In genomic region chr1:157872775-157873174, GRCm38 (mm10) we compare ENCODE assay signal across 24 mouse cellular contexts.
DNase-seq lines count a peak whose midpoint lies in the region; ATAC-seq lines count a peak whose summit lies in the region.
"Had no signal": no experiment of that assay in that cellular context is flagged by ENCODE, and none has a peak within 500 bp of the region (broad histone marks: within the 10 kb centered on the region; RNA-seq: fewer than 3 reads in every experiment).

No protein-coding gene starts in this region.

- WGBS in forebrain, embryonic 16.5 days: 33% methylated on average over 5 of the region's 5 CpGs
- WGBS in forebrain, embryonic 11.5 days: 67% methylated on average over 5 of the region's 5 CpGs
- WGBS in embryonic facial prominence, embryonic 14.5 days: 21% methylated on average over 5 of the region's 5 CpGs
- 49% methylated on average over 5 of the region's 5 CpGs for WGBS in neural tube, embryonic 14.5 days

- H3K9ac ChIP-seq in forebrain, embryonic 16.5 days (replicated peaks; ENCODE audit: low read depth, low read length): no peak overlapping the region
- H3K9ac ChIP-seq in forebrain, embryonic 11.5 days (ENCODE audit: low read length): no peak overlapping the region
- H3K9ac ChIP-seq in embryonic facial prominence, embryonic 14.5 days (ENCODE audit: low read depth, low read length): no peak overlapping the region
- no peak overlapping the region for H3K9ac ChIP-seq in neural tube, embryonic 14.5 days (replicated peaks; ENCODE audit: low read depth, low read length)
- H3K9ac ChIP-seq: hindbrain, embryonic 13.5 days; liver, embryonic 15.5 days; lung, embryonic 15.5 days; neural tube, embryonic 12.5 days had no signal

- H3K4me3 ChIP-seq in forebrain, embryonic 16.5 days (replicated peaks; ENCODE audit: low read length): no peak overlapping the region
- H3K4me3 ChIP-seq in forebrain, embryonic 11.5 days (ENCODE audit: low read depth, low read length): no peak overlapping the region
- no peak overlapping the region for H3K4me3 ChIP-seq in embryonic facial prominence, embryonic 14.5 days (ENCODE audit: low read depth, low read length)
- no peak overlapping the region for H3K4me3 ChIP-seq in neural tube, embryonic 14.5 days (ENCODE audit: low read depth, low read length)
- H3K4me3 ChIP-seq: hindbrain, embryonic 13.5 days; liver, embryonic 15.5 days; lung, embryonic 15.5 days; megakaryocyte, embryonic 14.5 days; neural tube, embryonic 12.5 days had no signal

- H3K4me2 ChIP-seq in forebrain, embryonic 16.5 days (ENCODE audit: low read length): no peak overlapping the region
- H3K4me2 ChIP-seq in forebrain, embryonic 11.5 days (ENCODE audit: low read depth, low read length, severe bottlenecking): no peak overlapping the region
- no peak overlapping the region for H3K4me2 ChIP-seq in embryonic facial prominence, embryonic 14.5 days (ENCODE audit: low read depth, low read length)
- no peak overlapping the region for H3K4me2 ChIP-seq in neural tube, embryonic 14.5 days (ENCODE audit: low read depth, low read length)
- H3K4me2 ChIP-seq: hindbrain, embryonic 13.5 days; liver, embryonic 15.5 days; lung, embryonic 15.5 days; neural tube, embryonic 12.5 days had no signal

- no peaks in the 10 kb centered on the region for H3K27me3 ChIP-seq in forebrain, embryonic 16.5 days (replicated peaks; ENCODE audit: control insufficient read depth, insufficient read depth, low read length)
- no peaks in the 10 kb centered on the region for H3K27me3 ChIP-seq in forebrain, embryonic 11.5 days (ENCODE audit: control insufficient read depth, insufficient read depth, low read length)
- no peaks in the 10 kb centered on the region for H3K27me3 ChIP-seq in embryonic facial prominence, embryonic 14.5 days (replicated peaks; ENCODE audit: control insufficient read depth, insufficient read depth, low read length)
- no peaks in the 10 kb centered on the region for H3K27me3 ChIP-seq in neural tube, embryonic 14.5 days (ENCODE audit: control insufficient read depth, insufficient read depth, low read length)
- H3K27me3 ChIP-seq: hindbrain, embryonic 13.5 days; liver, embryonic 15.5 days; lung, embryonic 15.5 days; megakaryocyte, embryonic 14.5 days; neural tube, embryonic 12.5 days had no signal

- no peak overlapping the region for H3K27ac ChIP-seq in forebrain, embryonic 16.5 days (ENCODE audit: low read length)
- no peak overlapping the region for H3K27ac ChIP-seq in forebrain, embryonic 11.5 days (ENCODE audit: low read depth, low read length)
- H3K27ac ChIP-seq in embryonic facial prominence, embryonic 14.5 days (replicated peaks; ENCODE audit: low read depth, low read length): no peak overlapping the region
- 0 out of 2 replicates have a peak overlapping the region, but pooled peaks have one; percentile 2 for H3K27ac ChIP-seq in neural tube, embryonic 14.5 days (ENCODE audit: low read depth, low read length)
- H3K27ac ChIP-seq: hindbrain, embryonic 13.5 days; liver, embryonic 15.5 days; lung, embryonic 15.5 days; neural tube, embryonic 12.5 days had no signal

- H3K36me3 ChIP-seq in forebrain, embryonic 16.5 days (ENCODE audit: control insufficient read depth, insufficient read depth): no peaks in the 10 kb centered on the region
- no peaks in the 10 kb centered on the region for H3K36me3 ChIP-seq in forebrain, embryonic 11.5 days (ENCODE audit: control insufficient read depth, insufficient read depth, low read length)
- no peaks in the 10 kb centered on the region for H3K36me3 ChIP-seq in embryonic facial prominence, embryonic 14.5 days (ENCODE audit: control insufficient read depth, insufficient read depth, low read length)
- no peaks in the 10 kb centered on the region for H3K36me3 ChIP-seq in neural tube, embryonic 14.5 days (ENCODE audit: control insufficient read depth, insufficient read depth, low read length)
- H3K36me3 ChIP-seq: hindbrain, embryonic 13.5 days; liver, embryonic 15.5 days; lung, embryonic 15.5 days; neural tube, embryonic 12.5 days had no signal

- ATAC-seq in forebrain, embryonic 16.5 days: peak; percentile 36; the same call in 1 of the 2 replicates
- ATAC-seq in forebrain, embryonic 11.5 days (replicated peaks; ENCODE audit: low FRiP score): no peak
- ATAC-seq in embryonic facial prominence, embryonic 14.5 days (ENCODE audit: low read depth): no peak
- no peak for ATAC-seq in neural tube, embryonic 14.5 days (ENCODE audit: low read depth)

- peak; percentile 5 for DNase-seq in adrenal gland, adult 8-10 months
- DNase-seq in adrenal gland, postnatal 14 days: no peak
- no peak for DNase-seq in forebrain, embryonic 11.5 days (ENCODE audit: low spot score)
- DNase-seq in embryonic facial prominence, embryonic 14.5 days (ENCODE audit: low spot score): peak; percentile 40
- DNase-seq in layer of hippocampus, postnatal 25 days (ENCODE audit: extremely low spot score in 1 of 2, low spot score in 1 of 2): no peak
- no peak for DNase-seq in kidney, postnatal 10 days
- DNase-seq: cerebellum, adult 11-12 months; gastrocnemius, postnatal 36 days; kidney, adult 18-20 months; layer of hippocampus, postnatal 36 days; liver; lung, postnatal 36 days; midbrain, embryonic 14.5 days; right cerebral cortex, adult 18-20 months; right cerebral cortex, postnatal 4 days; thymus, adult 18-20 months; thymus, postnatal 36 days had no signal

- peaks cover 6% of the 10 kb centered on the region; the same call in 1 of the 2 replicates for H3K4me1 ChIP-seq in forebrain, embryonic 16.5 days (replicated peaks; ENCODE audit: control insufficient read depth, insufficient read depth, low read length)
- H3K4me1 ChIP-seq in forebrain, embryonic 11.5 days (replicated peaks; ENCODE audit: control insufficient read depth, insufficient read depth, low read length): no peaks in the 10 kb centered on the region
- peaks cover 6% of the 10 kb centered on the region; the same call in 1 of the 2 replicates for H3K4me1 ChIP-seq in embryonic facial prominence, embryonic 14.5 days (ENCODE audit: control insufficient read depth, insufficient read depth, low read length)
- H3K4me1 ChIP-seq in neural tube, embryonic 14.5 days (ENCODE audit: control insufficient read depth, insufficient read depth, low read length): no peaks in the 10 kb centered on the region
- H3K4me1 ChIP-seq: hindbrain, embryonic 13.5 days; liver, embryonic 15.5 days; lung, embryonic 15.5 days; megakaryocyte, embryonic 14.5 days; neural tube, embryonic 12.5 days had no signal

- H3K9me3 ChIP-seq in forebrain, embryonic 16.5 days (ENCODE audit: control insufficient read depth, low read length): peaks cover 3% of the 10 kb centered on the region; the same call in 1 of the 2 replicates
- H3K9me3 ChIP-seq in forebrain, embryonic 11.5 days (ENCODE audit: control insufficient read depth, low read length): no peaks in the 10 kb centered on the region
- H3K9me3 ChIP-seq in embryonic facial prominence, embryonic 14.5 days (ENCODE audit: control insufficient read depth, low read length): 0 out of 2 replicates have a peak, but pooled peaks cover 4% of the 10 kb centered on the region
- H3K9me3 ChIP-seq in neural tube, embryonic 14.5 days (ENCODE audit: control insufficient read depth, low read length): no peaks in the 10 kb centered on the region
- H3K9me3 ChIP-seq: liver, embryonic 15.5 days; lung, embryonic 15.5 days had no signal

Comparison
In these comparisons a context has a peak if more than half of its experiments do, and no peak if none do; other contexts are left out.
1. DNase-seq: peak in adrenal gland, adult 8-10 months (single experiment) and embryonic facial prominence, embryonic 14.5 days (single experiment); none in adrenal gland, postnatal 14 days (single experiment), forebrain, embryonic 11.5 days (single experiment), layer of hippocampus, postnatal 25 days (0 of 2) and kidney, postnatal 10 days (single experiment).